Mouse (Mus musculus) effector memory CD4-positive, alpha-beta T cell, adult 7 months (primary cell): ENCODE results near the gene Dmbt1. TPM values are rescaled to one million over a fixed set of nuclear protein-coding genes. Genes with fewer than 3 reads are reported as not detected.

ENCODE experiments used
- polyA plus RNA-seq: library from polyadenylated mRNA; unstranded; fragments of 100-300 nt; shearing (Covaris generic); gene quantifications from one replicate; pipeline ENCODE4 v1.2.1, GENCODE M21; 2017

The Dmbt1 gene
- polyA plus RNA-seq = not detected

GRCm38 (mm10) chr7:131031755-131032154 lies at the start of gene Dmbt1:
Gene Dmbt1, plus strand, starts transcription at chr7:131032053.

GRCm38 (mm10) chr7:131146214-131146613 lies 114.4 kb downstream of the Dmbt1 start, which contains the start of gene 4933402N03Rik:
Gene 4933402N03Rik, minus strand, starts transcription at chr7:131146314.

Other genes with a start within 250 kb of the Dmbt1 start
- 32.1 TPM for gene Plekha1, start 166.3 kb upstream of the Dmbt1 start, polyA plus RNA-seq
- not detected for gene Htra1, start 95.9 kb upstream of the Dmbt1 start, polyA plus RNA-seq
- not detected for gene 4933402N03Rik, start 114.3 kb downstream of the Dmbt1 start, polyA plus RNA-seq
- gene 5430419D17Rik, start 142.3 kb downstream of the Dmbt1 start, polyA plus RNA-seq = 0.06 TPM